Mouse (Mus musculus): ENCODE measurements around the gene 1700001L19Rik. TPM values are rescaled to one million over a fixed set of nuclear protein-coding genes. Genes with fewer than 3 reads are reported as not detected.

Gene 1700001L19Rik
- total and polyA plus RNA-seq, 3 experiments: 0.09 to 0.20 TPM; not detected in 1

DNA sequence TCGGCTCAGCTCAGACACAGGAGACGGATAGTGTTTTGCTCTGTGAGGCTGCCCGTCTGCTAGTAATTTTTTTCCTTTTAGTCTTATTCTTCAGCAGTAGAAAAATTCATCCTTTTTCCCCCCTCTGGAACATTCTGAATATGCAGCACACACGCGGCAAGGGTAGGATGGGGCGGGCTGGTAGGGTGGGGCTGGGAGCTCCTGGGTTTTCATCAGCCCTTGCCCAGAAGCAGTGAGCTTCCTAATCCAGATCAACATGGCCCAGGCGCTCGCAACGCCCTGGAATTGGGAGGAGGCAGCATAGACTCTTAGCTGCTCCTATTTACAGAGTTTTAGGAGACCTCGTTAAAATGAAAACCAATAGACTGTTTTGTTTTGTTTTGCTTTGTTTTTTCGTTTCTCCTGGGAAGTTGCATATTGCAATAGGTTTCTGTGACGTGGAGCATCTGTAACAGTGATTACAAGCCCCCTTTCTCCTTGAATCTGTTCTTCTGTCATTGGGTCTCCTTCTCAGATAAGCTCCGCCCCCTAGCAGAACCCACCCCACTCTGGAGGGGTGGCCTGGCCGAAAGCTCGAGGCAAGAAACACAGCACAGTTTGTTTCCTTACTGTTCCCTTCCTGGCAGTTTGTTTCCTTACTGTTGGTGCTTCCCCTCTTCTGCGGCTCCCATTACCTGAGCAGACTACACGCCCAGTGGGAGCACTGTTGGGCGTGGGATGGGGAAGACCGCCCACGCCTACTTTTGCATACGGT, 10.6 kb downstream of the 1700001L19Rik start:
- no peak for DNase-seq

DNA sequence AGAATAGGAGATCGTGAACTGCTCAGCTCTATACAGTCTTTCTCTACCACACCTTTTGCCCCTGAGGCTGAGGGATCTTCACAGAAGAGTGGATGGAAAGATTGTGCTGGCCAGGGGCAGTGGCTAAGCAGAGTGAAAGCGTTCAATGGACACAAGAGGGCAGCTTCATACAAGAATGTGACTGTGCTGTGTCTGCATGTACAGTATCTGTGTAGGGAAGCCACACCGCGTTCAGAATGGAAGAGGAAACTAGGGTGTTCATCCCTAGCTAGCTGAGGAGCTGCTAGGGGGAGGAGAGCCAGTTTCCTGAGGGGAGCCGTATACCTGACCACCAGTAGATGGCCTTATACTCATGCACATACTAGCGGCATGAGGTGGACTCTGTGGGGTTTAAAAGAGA, 25.6 kb downstream of the 1700001L19Rik start:
- no peak for DNase-seq

DNA sequence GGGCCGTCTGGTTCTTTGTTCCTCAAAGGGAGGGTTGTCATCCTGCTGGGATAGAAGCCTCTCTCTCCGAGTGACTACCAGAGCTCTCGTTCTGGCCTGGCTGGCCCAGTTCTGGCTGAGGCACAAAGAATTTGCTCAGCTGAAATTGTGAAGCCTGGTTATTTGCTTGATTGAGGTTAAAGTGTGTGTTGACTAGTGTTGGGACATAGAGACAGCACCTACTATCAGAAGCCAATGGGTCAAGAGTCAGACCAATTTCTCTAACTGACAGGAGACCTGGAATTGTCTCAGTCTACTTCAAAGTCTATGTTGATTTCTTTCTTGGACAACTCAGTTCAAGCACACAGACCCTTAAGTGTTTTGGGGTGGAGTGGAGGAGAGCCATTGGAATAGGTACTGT, 29.8 kb downstream of the 1700001L19Rik start:
- DNase-seq: no peak

DNA sequence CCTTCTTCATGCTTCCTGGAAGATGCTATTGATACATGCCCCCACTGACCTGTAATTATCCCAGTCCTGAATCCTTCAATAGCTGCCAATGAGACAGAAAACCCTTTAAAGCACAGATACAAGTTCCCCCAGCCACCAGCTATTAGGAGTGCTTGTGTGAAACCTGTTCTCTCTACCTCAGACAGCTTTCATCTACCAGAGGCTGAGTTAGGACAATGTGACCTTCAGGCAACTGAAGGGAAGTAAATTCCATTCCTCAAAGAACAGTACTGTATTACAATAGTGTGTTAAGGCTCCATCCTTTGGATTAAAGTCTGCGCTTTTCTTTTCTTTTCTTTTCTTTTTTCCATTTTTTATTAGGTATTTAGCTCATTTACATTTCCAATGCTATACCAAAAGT, 45.6 kb downstream of the 1700001L19Rik start:
- DNase-seq: no peak

Other genes with a start within 250 kb of the 1700001L19Rik start
- gene Mtrr, start 15.3 kb upstream of the 1700001L19Rik start, total RNA-seq (2021): 10 to 100 TPM; 15.8 to 16.6 TPM
- 8.6 and 9.2 TPM in 2 replicates for gene Mtrr, start 15.3 kb upstream of the 1700001L19Rik start, polyA plus RNA-seq (2012; rRNA removed)
- gene Fastkd3, start 15.2 kb upstream of the 1700001L19Rik start, total RNA-seq (2021): 10 to 100 TPM; 15.5 to 15.9 TPM
- 4.9 and 5.6 TPM in 2 replicates for gene Fastkd3, start 15.2 kb upstream of the 1700001L19Rik start, polyA plus RNA-seq (2012; rRNA removed)